Mouse (Mus musculus): ENCODE measurements around the gene Olfr455. TPM values are rescaled to one million over a fixed set of nuclear protein-coding genes. Genes with fewer than 3 reads are reported as not detected.

Gene Olfr455
- polyA plus RNA-seq, 1 experiment from 2014 or later: not detected

Other genes starting within 250 kb of the Olfr455 start
- gene Fam131b, start 222.9 kb downstream of the Olfr455 start, polyA plus RNA-seq (2015; fragmentation: Nextera tagmentation; extraction: Ambion mirVana): 7.4 and 8.1 TPM in 2 replicates
- gene Zyx, start 198.0 kb downstream of the Olfr455 start, polyA plus RNA-seq (2015; fragmentation: Nextera tagmentation; extraction: Ambion mirVana): 56.4 and 56.5 TPM in 2 replicates
- gene Epha1, start 174.3 kb downstream of the Olfr455 start, polyA plus RNA-seq (2015; fragmentation: Nextera tagmentation; extraction: Ambion mirVana): 0.24 and 0.61 TPM in 2 replicates
- not detected in 2 replicates for gene Tas2r143, start 147.3 kb downstream of the Olfr455 start, polyA plus RNA-seq (2015; fragmentation: Nextera tagmentation; extraction: Ambion mirVana)
- not detected in 2 replicates for gene Tas2r135, start 142.2 kb downstream of the Olfr455 start, polyA plus RNA-seq (2015; fragmentation: Nextera tagmentation; extraction: Ambion mirVana)
- gene Tas2r126, start 113.1 kb downstream of the Olfr455 start, polyA plus RNA-seq (2015; fragmentation: Nextera tagmentation; extraction: Ambion mirVana): not detected in 2 replicates
- not detected in 2 replicates for gene Olfr458, start 82.4 kb downstream of the Olfr455 start, polyA plus RNA-seq (2015; fragmentation: Nextera tagmentation; extraction: Ambion mirVana)
- gene Olfr457, start 71.3 kb downstream of the Olfr455 start, polyA plus RNA-seq (2015; fragmentation: Nextera tagmentation; extraction: Ambion mirVana): not detected in 2 replicates
- gene Olfr456, start 60.4 kb downstream of the Olfr455 start, polyA plus RNA-seq (2015; fragmentation: Nextera tagmentation; extraction: Ambion mirVana): not detected in 2 replicates
- gene Tcaf3, start 50.1 kb upstream of the Olfr455 start, polyA plus RNA-seq (2015; fragmentation: Nextera tagmentation; extraction: Ambion mirVana): not detected in 2 replicates
- 2.6 and 3.0 TPM in 2 replicates for gene Tcaf2, start 97.7 kb upstream of the Olfr455 start, polyA plus RNA-seq (2015; fragmentation: Nextera tagmentation; extraction: Ambion mirVana)
- gene Tcaf1, start 162.5 kb upstream of the Olfr455 start, polyA plus RNA-seq (2015; fragmentation: Nextera tagmentation; extraction: Ambion mirVana): 203 and 209 TPM in 2 replicates
- gene Olfr453, start 191.8 kb upstream of the Olfr455 start, polyA plus RNA-seq (2015; fragmentation: Nextera tagmentation; extraction: Ambion mirVana): not detected in 2 replicates
- not detected in 2 replicates for gene Olfr38, start 208.8 kb upstream of the Olfr455 start, polyA plus RNA-seq (2015; fragmentation: Nextera tagmentation; extraction: Ambion mirVana)
- not detected in 2 replicates for gene Olfr452, start 237.5 kb upstream of the Olfr455 start, polyA plus RNA-seq (2015; fragmentation: Nextera tagmentation; extraction: Ambion mirVana)